Mouse (Mus musculus): Measurements from ENCODE around the gene Abhd16a.

- TF ChIP-seq CTCF (IDR thresholded peaks at IDR 0.05; ENCODE audit: extremely low read depth, insufficient read depth, insufficient read length, insufficient replicate concordance) (no peak), POLR2A (IDR thresholded peaks at IDR 0.05; ENCODE audit: low read depth, low read length) (no peak; the same call in 1 of the 2 replicates)
These were observed 45.9 kb downstream of the Abhd16a start, which contains the start of gene Bag6 for GRCm38 (mm10) chr17:35134801-35135590.
